Mouse (Mus musculus) brain, embryonic 14.5 days (tissue): ENCODE measurements at regions not wholly inside any gene's neighbourhood (a gene's known extent, or its start where the extent isn't known, plus 50 kb on each side); places are given as distances from the start of the nearest gene placed in this dataset.
A peak's percentile ranks its signal among the peaks of the same experiment; 100 is the strongest.

ENCODE experiments used
- DNase-seq: peaks from one replicate; pipeline ENCODE4 v3.0.0-alpha.2; 2011; ENCODE audit warnings: low read depth
- CTCF ChIP-seq: fragments of 200-500 bp; IDR thresholded peaks from 2 replicates; pipeline ENCODE4 v1.5.1; 2012; ENCODE audit warnings: inconsistent platforms, mild to moderate bottlenecking, moderate library complexity, borderline replicate concordance; ENCODE audit not compliant: insufficient read depth, insufficient read length; ENCODE audit errors: extremely low read depth
- POLR2A ChIP-seq: fragments of 200-500 bp; IDR thresholded peaks from 2 replicates; pipeline ENCODE4 v1.6.1; 2012; ENCODE audit warnings: mild to moderate bottlenecking, inconsistent platforms, borderline replicate concordance; ENCODE audit not compliant: poor library complexity, insufficient read depth, insufficient read length, severe bottlenecking; ENCODE audit errors: extremely low read depth

DNA sequence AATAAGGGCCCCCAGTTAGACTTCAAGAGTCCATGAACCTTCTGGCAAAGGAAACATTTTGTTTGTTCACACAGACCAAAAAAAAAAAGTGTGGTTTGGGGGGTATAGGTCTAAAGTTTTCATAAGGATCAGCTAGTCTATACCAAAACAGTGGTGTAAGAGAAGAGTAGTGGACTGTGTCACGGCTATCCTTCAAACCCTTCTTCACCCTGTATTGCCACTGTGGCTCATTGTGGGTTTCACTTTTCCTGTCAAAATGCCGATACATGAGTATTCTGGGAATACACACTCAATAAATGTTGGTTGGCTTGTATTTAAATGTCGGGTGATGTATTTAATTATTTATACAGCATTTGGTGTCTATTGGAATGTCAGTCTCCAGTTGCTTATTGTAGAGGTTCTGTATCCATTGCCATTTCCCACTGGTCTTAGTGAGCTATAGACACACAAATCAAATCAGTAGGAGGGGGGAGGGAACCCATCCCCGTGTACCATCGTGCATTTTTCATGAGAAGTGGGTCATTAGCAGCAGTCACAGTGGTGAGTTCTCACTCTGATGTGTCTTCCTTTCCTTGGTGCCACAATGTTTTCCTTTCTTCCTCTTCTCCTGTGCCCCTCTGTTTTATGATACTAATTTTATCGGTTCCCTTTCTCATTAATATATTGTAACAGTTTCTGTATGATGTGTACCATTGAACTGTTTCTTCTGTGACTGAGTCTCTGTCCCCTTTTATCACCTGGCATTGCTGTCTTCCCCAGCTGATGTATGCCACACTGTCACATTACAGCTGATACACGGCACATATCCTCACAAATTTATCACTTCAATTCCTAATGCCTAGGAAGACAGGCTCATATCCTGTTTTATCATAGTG is 187.8 kb upstream of the Tsc22d2 start:
- peak; percentile 44 for DNase-seq

DNA sequence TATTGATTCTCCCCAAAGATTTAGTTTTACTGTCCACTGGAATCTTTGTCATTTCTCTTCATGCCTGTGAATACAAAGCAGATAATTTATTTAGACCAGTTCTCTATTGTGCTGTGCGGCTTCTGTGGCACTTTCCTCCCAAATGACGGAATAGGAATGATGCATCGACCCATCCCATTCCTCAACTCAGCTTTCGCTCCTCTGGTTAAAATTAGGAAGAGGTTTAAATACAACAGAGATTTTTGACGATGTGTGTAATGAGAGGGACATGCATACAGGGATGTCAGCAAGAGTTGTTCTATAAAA is 187.2 kb upstream of the Tsc22d2 start:
- TF ChIP-seq CTCF (no peak), POLR2A (no peak)
- no peak for DNase-seq

More for the DNA sequence above, 187.8 kb upstream of the Tsc22d2 start:
- TF ChIP-seq POLR2A (no peak), CTCF (no peak)

DNA sequence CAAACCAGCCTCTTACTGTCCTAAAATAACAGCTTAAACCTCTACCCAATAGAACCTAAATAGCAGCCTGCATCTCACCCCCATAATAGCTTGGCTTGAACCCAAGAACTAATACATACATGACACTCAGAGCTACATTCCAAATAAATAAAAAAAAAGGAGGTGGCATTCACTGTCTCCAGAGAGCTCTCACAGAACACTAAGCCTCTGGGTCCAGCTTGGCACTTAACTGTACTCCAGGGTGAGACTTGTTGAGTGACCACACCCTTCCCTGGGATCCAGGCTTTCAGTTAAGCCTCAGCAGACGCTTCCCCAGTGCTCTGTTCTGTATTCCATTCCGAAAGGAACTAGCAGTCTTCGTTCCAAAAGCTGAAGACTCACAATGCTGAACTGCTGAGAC is 186.3 kb upstream of the Tsc22d2 start:
- DNase-seq: peak; percentile 12
- TF ChIP-seq POLR2A (no peak), CTCF (no peak)

DNA sequence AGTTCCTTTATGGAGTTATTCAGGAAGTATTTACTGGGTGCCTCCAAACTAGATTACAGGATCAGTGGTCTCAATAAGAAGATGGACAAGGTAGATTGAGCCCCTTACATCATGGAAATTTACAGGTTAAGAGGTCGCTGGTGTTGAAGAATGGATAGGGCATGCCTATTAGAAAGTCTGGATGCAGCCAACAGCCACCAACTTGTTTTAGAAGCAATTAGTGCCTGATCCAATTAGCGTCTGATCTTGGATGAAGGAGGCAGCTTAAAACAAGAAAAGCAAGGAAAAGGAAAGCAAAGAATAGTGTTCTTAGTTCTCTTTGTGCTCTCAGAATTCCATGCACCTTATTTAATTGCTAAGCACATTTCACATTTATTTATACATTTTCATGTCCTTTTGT is 182.8 kb upstream of the Tsc22d2 start:
- peak; percentile 47 for DNase-seq
- TF ChIP-seq CTCF (no peak), POLR2A (no peak)

DNA sequence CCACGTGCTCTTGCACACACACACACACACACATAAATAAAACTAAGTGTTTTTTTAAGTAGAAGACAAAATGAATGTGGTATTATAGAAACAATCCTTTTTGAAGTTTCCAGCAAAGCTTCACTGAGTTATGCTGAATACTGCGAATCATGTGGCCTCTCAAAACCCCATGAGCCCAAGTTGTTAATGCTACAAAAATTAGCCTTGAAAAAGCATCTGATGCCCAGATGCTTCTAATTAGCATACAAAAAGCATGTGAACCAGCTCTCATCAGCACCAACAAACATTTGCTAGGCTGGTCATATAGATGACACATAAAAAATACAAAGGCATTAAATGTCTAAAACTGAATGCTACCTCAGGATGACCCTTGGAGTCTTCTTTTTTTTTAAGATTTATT is 181.2 kb upstream of the Tsc22d2 start:
- TF ChIP-seq CTCF: no peak
- TF ChIP-seq POLR2A: no peak
- DNase-seq: no peak

DNA sequence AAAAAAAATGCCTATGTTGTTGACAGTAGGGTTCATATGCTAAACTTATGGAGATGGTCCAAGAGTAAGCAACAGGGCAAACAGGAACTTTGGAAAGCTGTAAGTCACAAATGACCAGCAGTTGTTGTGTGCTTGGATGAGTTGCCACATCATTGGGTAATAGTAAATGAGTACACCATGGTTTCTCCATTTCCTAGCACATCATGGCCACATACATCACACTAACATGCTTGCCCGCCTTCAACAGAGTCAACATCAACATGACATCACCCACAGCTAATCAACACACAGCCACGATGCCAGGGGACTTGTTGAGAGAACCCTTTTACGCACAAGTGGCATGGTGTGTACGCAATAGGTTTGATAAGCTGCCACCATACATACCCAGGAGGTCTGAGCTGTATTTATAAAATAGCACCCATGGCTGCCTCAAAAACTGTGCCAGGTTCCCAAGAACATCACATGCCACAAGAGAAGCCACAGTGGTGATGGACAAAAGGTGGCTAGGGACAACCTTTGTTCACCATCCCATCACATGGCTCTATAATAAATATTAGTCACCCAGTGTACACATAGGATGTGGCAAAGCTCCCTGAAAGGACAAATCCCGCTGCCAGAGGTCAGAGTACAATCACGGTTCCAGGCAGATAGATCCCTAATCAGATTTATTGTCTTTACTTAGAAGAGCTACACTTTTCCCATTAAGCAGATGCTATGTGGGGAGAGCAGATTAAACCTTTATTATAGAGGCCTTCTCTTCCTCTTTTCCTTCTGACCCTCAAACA is 179.5 kb upstream of the Tsc22d2 start:
- no peak for DNase-seq
- TF ChIP-seq POLR2A (no peak), CTCF (no peak)

DNA sequence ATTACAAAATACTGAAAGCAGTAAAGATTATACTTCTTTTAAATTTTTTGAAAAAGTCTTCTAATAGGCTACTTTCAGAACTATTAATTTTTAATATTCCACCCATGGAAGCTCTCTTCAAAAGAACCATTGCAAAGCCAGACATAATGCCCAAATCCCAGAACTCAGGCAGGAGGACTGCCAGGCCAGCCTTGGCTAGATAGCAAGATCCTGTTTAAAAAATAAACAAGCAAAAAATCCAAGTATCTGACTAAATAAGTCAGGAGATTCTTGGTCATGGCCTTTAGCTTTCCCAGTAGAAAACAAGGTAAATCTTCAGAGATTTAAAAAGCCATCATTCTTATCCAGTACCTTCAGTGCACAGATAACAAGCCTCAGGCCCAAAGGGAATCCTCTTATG is 176.4 kb upstream of the Tsc22d2 start:
- TF ChIP-seq CTCF (no peak), POLR2A (no peak)
- no peak for DNase-seq

DNA sequence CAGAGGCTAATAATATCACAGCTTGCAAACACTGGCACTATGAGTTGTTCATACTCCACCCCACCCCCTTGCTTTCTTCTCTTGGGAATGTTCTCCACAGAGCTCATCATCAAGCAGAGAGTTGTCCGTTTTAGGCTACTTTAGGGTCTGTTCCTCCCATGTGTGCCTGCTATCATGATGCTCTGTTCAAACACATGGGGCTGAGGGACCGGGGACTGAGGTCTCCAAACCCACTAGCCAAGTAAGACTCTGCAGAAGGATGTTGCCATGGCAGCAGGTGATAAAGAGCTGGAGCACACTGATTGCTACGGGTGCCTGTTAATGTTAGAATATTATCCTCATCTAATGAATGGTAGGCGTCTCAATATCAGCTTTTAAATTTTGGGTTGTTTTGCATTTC is 173.7 kb upstream of the Tsc22d2 start:
- TF ChIP-seq POLR2A: no peak
- no peak for TF ChIP-seq CTCF

DNA sequence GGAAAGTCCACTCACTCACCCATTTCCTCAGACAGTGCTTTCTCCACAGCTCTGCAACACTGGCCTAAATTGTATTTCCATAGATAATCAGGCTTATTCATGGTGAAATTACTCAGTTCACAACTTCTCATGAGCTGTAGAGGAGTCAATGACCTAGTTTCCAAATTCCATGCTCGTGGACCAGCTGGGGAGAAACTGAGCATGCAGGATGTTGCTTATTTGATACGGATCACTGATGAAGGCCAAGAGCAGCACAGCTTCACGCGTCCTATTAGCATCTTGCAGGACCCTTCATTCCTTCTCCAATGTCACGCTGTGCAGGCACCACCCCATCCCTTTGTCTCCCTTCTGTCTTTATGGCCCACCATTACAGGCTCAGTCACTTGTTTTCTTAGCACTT is 169.2 kb upstream of the Tsc22d2 start:
- TF ChIP-seq POLR2A (no peak), CTCF (no peak)
- no peak for DNase-seq

More for the DNA sequence above, 173.7 kb upstream of the Tsc22d2 start:
- no peak for DNase-seq

DNA sequence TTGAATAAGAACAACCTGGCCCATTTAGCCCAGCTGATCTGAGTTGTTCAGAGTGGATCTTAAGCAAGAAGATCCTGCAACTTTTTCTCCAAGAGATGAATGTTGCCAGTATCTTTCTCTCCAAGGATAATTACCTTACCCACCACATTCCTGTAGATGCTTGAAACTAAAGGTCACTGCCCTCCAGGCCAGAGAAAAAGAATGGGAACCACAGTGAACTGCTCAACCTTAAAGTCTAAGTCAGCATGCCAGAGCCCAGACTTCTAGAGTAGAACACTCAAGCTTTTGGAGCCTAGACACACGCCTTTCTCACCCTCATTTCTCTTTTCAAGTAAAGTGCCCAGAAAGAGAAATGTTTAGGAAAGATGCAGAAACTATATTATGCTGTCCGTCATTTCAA is 166.5 kb upstream of the Tsc22d2 start:
- no peak for TF ChIP-seq CTCF
- DNase-seq: no peak

DNA sequence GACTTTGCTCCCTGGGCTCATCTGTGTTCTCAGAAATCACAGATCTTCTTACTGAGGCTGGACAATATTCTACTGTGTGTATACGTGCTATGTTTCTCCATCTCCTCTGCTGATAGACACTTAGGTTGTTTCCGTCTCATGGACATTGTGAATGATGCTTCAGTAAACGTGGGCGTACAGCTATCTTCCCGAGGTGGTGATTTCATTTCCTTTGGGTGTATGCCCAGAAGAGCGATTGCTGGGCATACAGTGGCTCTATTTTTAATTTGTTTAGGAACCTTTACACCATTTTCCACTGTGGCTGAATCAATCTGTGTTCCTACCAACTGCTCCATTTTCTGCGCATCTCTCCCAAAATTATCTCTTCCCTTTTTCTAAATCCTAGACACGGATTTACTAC is 160.6 kb upstream of the Tsc22d2 start:
- peak; percentile 20 for DNase-seq
- TF ChIP-seq POLR2A (no peak), CTCF (no peak)
